Mouse (Mus musculus) limb, embryonic 10.5 days (tissue): Measurements from ENCODE around the gene Tuba8. TPM values are rescaled to one million over a fixed set of nuclear protein-coding genes. Genes with fewer than 3 reads are reported as not detected.

Source experiments
- DNase-seq: peaks from one replicate; pipeline ENCODE4 v3.0.0-alpha.2; 2017; ENCODE audit warnings: low spot score
- H3K27ac ChIP-seq: fragments of 300-500 bp; sonication (generic); 2 replicates; pipeline ENCODE4 v1.5.1; 2016; ENCODE audit warnings: mild to moderate bottlenecking
- H3K27me3 ChIP-seq: fragments of 300-500 bp; sonication (generic); 2 replicates; pipeline ENCODE4 v1.6.1; 2016; ENCODE audit warnings: low read depth, mild to moderate bottlenecking; ENCODE audit not compliant: poor library complexity, severe bottlenecking
- H3K36me3 ChIP-seq: fragments of 300-500 bp; sonication (generic); 2 replicates; pipeline ENCODE4 v1.6.1; 2016; ENCODE audit warnings: mild to moderate bottlenecking, moderate library complexity
- H3K4me1 ChIP-seq: fragments of 300-500 bp; sonication (generic); 2 replicates; pipeline ENCODE4 v1.6.1; 2016
- H3K4me3 ChIP-seq: fragments of 300-500 bp; sonication (generic); 2 replicates; pipeline ENCODE4 v1.5.1; 2016; ENCODE audit warnings: mild to moderate bottlenecking, moderate library complexity
- H3K9me3 ChIP-seq: fragments of 300-500 bp; sonication (generic); replicated peaks from 2 replicates; pipeline ENCODE4 v1.6.1; 2016; ENCODE audit warnings: mild to moderate bottlenecking
- WGBS: fragments of 180-500 bp; shearing (Covaris S2); methylation state at CpG from one replicate; pipeline ENCODE4 v1.1.7; 2016; 5-methylcytosine and 5-hydroxymethylcytosine counted together
- polyA plus RNA-seq: library from polyadenylated mRNA; unstranded; fragments of >200 nt; fragmentation: Nextera tagmentation; extraction: Ambion mirVana; gene quantifications from 2 replicates; pipeline ENCODE4 v1.2.1, GENCODE M21; 2016

Gene Tuba8
- polyA plus RNA-seq, 1 experiment from 2014 or later, result 0.40 TPM

GRCm38 (mm10) chr6:121210926-121211289 is 412 bp downstream of the Tuba8 start:
- H3K36me3 ChIP-seq, result no peaks in the 10 kb centered on the region
- WGBS, result 2% methylated on average over 12 of the region's 12 CpGs
- peak; percentile 47 for DNase-seq
- peaks cover 58% of the 10 kb centered on the region for H3K27me3 ChIP-seq
- H3K4me1 ChIP-seq, result peaks cover 19% of the 10 kb centered on the region
- H3K9me3 ChIP-seq, result no peaks in the 10 kb centered on the region
- no peak overlapping the region for H3K27ac ChIP-seq
- peak overlapping the region; percentile 50 for H3K4me3 ChIP-seq

DNA sequence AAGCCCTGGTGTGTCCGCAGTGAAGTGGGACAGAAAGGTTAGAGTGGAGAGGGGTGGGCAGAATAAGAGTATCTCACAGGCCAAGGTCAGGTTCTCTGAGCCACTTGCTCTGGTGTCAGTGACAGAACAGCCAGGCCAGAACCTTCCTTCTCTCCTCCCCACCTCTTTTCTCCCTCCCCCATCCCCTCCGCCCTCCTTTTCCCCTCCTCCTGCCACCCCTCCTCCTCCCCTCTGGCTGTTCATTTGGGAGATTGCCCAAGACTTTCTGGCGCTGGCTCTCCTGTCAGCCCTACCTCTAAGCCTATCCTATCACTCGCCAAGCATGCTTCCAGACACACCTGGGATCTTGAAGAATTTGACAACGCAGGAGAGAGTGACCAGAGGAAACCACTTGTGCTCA is 1.2 kb downstream of the Tuba8 start:
- Histone ChIP-seq H3K9me3 (no peaks in the 10 kb centered on the region), H3K27ac (no peak overlapping the region), H3K27me3 (peaks cover 58% of the 10 kb centered on the region), H3K4me1 (peaks cover 19% of the 10 kb centered on the region), H3K4me3 (peak overlapping the region; percentile 50), H3K36me3 (no peaks in the 10 kb centered on the region)
- WGBS, result 8% methylated on average over 4 of the region's 5 CpGs
- no peak for DNase-seq

DNA sequence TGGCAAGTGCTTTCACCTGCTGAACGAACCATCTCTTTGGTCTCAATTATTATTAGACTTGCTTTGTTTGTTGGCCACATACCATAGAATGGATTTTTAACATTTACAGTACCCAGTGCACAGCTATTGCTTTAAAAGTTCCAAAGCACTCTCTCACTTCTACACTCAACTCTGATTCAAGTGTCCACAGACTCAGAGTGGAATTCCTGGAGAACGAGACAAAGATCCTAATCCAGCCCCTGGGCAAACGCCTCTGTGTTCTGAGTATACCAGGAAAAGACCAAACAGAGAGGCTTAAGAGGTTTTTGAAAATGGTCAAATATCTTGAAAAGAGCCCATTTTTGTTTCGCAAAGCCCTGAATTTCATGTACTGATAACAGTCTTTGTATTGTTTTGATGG is 2.5 kb downstream of the Tuba8 start:
- Histone ChIP-seq H3K4me1 (peaks cover 19% of the 10 kb centered on the region), H3K36me3 (no peaks in the 10 kb centered on the region), H3K4me3 (no peak overlapping the region), H3K9me3 (no peaks in the 10 kb centered on the region), H3K27ac (no peak overlapping the region), H3K27me3 (peaks cover 58% of the 10 kb centered on the region)
- no peak for DNase-seq
- 88% methylated on average over 4 of the region's 4 CpGs for WGBS

DNA sequence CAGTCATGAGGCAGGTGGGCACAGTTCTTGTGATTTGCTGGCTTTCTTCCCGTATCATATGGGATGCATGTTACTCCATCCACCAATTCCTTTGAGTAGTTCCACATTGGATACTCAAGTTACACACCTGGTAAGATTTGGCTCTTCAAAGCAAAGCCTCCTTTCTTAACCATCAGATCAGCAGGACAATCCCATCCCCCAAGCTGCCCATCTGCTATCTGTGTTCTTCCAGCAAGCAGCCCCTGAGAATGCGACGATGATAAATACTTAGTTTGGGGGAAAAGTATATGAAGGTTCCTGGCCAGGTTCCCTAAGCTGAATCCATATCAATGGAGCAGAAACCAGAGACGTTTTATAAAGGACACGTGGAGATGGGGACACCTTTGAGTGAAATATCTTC is 3.7 kb downstream of the Tuba8 start:
- Histone ChIP-seq H3K27me3 (peaks cover 50% of the 10 kb centered on the region), H3K9me3 (no peaks in the 10 kb centered on the region), H3K27ac (no peak overlapping the region), H3K36me3 (no peaks in the 10 kb centered on the region), H3K4me3 (no peak overlapping the region), H3K4me1 (peaks cover 19% of the 10 kb centered on the region)
- WGBS, result 93% methylated on average over 5 of the region's 5 CpGs
- DNase-seq, result no peak

DNA sequence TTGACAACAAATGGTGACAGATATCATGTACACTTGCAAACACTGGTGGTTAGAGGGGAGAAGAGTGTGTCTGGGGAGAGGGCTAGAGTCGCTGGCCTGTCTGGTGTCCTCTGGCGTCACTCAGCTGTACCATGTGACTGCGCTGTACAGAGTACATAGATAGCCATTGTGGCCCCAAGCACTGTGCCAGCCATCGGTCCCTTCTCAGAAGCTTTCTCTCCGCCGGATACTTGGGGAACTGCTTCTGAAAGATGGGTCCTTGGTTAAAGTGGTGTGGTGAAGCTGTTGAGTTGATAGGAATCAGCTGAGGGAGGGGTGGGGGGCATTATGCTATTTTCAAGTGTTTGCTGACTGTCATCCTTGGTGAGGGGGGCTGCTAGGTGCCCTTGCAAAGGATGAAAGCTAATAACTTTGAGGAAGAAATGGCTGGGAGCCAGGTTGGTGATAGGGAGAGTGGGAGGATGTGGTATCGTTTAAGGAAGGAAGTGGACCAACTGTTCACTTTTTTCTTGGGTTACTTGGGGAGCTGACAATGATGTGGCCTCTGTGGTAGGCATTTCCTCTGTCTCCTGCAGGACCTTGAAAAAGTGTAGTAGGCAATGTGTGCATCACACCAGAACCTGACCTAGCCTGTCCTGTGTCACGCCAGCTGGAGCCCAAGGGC is 4.3 kb downstream of the Tuba8 start:
- H3K4me1 ChIP-seq, result peaks cover 19% of the 10 kb centered on the region
- no peaks in the 10 kb centered on the region for H3K36me3 ChIP-seq
- H3K4me3 ChIP-seq, result no peak overlapping the region
- DNase-seq, result no peak
- WGBS, result 86% methylated on average over 8 of the region's 8 CpGs
- peaks cover 44% of the 10 kb centered on the region for H3K27me3 ChIP-seq
- no peak overlapping the region for H3K27ac ChIP-seq
- H3K9me3 ChIP-seq, result no peaks in the 10 kb centered on the region

GRCm38 (mm10) chr6:121215336-121215735 is 4.8 kb downstream of the Tuba8 start:
- Histone ChIP-seq H3K27ac (no peak overlapping the region), H3K4me3 (no peak overlapping the region), H3K27me3 (peaks cover 38% of the 10 kb centered on the region), H3K36me3 (no peaks in the 10 kb centered on the region), H3K4me1 (peaks cover 17% of the 10 kb centered on the region), H3K9me3 (no peaks in the 10 kb centered on the region)
- no peak for DNase-seq
- WGBS, result 75% methylated on average over 5 of the region's 5 CpGs

- peaks cover 33% of the 10 kb centered on the region for H3K27me3 ChIP-seq
- H3K36me3 ChIP-seq, result no peaks in the 10 kb centered on the region
- H3K4me3 ChIP-seq, result no peak overlapping the region
- no peak overlapping the region for H3K27ac ChIP-seq
- WGBS, result 90% methylated on average over 6 of the region's 6 CpGs
- no peaks in the 10 kb centered on the region for H3K9me3 ChIP-seq
- DNase-seq, result no peak
- H3K4me1 ChIP-seq, result peaks cover 11% of the 10 kb centered on the region
Measured at GRCm38 (mm10) chr6:121215896-121216295, 5.4 kb downstream of the Tuba8 start.

GRCm38 (mm10) chr6:121216589-121217255 is 6.2 kb downstream of the Tuba8 start:
- Histone ChIP-seq H3K27me3 (peaks cover 25% of the 10 kb centered on the region), H3K9me3 (no peaks in the 10 kb centered on the region), H3K27ac (no peak overlapping the region), H3K4me3 (no peak overlapping the region), H3K36me3 (no peaks in the 10 kb centered on the region), H3K4me1 (peaks cover 3% of the 10 kb centered on the region)
- WGBS, result 92% methylated on average over 5 of the region's 5 CpGs
- no peak for DNase-seq

DNA sequence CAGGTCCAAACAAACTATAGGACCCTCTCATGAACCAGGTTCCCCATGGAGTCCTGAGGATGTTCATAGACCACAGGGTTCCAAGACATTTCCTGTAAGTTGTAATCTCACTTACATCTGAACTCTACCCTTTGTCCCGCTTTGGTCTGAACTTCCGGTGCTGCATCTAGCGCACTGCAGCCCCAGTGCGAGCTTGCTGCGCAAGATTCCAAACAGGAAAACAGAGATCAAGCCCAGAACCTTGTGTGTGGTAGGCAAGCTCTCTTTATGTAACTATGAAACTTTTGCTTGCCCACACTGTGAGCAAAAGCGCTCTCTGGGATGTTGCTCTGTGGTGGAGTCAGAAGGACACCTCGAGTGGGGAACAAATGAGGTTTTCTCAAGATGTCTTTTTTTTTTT is 7.5 kb downstream of the Tuba8 start:
- Histone ChIP-seq H3K9me3 (no peaks in the 10 kb centered on the region), H3K27me3 (peaks cover 12% of the 10 kb centered on the region; the same call in 1 of the 2 replicates), H3K36me3 (no peaks in the 10 kb centered on the region), H3K4me3 (no peak overlapping the region), H3K4me1 (no peaks in the 10 kb centered on the region), H3K27ac (no peak overlapping the region)
- DNase-seq, result no peak
- WGBS, result 89% methylated on average over 7 of the region's 7 CpGs

DNA sequence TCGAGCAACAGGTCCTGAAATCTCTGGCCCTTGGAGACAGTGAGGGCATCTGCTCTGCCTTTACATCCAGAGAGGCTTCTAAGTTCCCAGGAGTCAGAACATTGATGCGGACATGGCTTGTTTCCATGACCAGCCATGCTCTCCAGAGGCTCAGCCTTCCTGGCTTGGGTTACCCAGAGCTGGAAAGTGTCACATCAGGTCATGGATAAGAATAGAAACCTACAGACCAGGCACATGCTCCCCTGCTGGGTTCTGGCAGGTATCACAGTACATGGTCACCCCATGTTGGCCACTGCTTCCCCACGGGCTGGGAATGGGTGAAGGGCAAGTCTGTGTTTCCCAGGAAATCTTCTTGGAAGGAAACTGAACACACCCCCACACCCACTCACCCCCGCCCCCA is 8.9 kb downstream of the Tuba8 start:
- H3K4me1 ChIP-seq, result peaks cover 4% of the 10 kb centered on the region
- no peaks in the 10 kb centered on the region for H3K27me3 ChIP-seq
- H3K4me3 ChIP-seq, result no peak overlapping the region
- 88% methylated on average over 4 of the region's 4 CpGs for WGBS
- no peaks in the 10 kb centered on the region for H3K9me3 ChIP-seq
- H3K36me3 ChIP-seq, result no peaks in the 10 kb centered on the region
- no peak overlapping the region for H3K27ac ChIP-seq
- DNase-seq, result no peak

- Histone ChIP-seq H3K9me3 (no peaks in the 10 kb centered on the region), H3K36me3 (no peaks in the 10 kb centered on the region), H3K4me3 (no peak overlapping the region), H3K27me3 (no peaks in the 10 kb centered on the region), H3K4me1 (peaks cover 10% of the 10 kb centered on the region), H3K27ac (no peak overlapping the region)
- no peak for DNase-seq
- 92% methylated on average over 10 of the region's 10 CpGs for WGBS
Measured at GRCm38 (mm10) chr6:121220181-121220580, 9.7 kb downstream of the Tuba8 start.

- Histone ChIP-seq H3K4me3 (no peak overlapping the region), H3K27ac (no peak overlapping the region), H3K27me3 (no peaks in the 10 kb centered on the region), H3K9me3 (no peaks in the 10 kb centered on the region), H3K4me1 (peaks cover 16% of the 10 kb centered on the region), H3K36me3 (no peaks in the 10 kb centered on the region)
- no peak for DNase-seq
- 87% methylated on average over 8 of the region's 8 CpGs for WGBS
Measured at GRCm38 (mm10) chr6:121221876-121222597, 11.5 kb downstream of the Tuba8 start.

DNA sequence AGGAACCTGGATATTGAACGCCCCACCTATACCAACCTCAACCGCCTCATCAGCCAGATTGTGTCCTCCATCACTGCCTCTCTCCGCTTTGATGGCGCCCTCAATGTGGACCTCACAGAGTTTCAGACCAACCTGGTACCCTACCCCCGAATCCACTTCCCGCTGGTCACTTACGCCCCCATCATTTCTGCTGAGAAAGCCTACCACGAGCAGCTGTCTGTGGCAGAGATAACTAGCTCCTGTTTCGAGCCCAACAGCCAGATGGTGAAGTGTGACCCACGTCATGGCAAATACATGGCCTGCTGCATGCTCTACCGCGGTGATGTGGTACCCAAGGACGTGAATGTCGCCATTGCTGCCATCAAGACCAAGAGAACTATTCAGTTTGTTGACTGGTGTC is 12.5 kb downstream of the Tuba8 start:
- Histone ChIP-seq H3K9me3 (no peaks in the 10 kb centered on the region), H3K27ac (no peak overlapping the region), H3K4me1 (peaks cover 16% of the 10 kb centered on the region), H3K36me3 (no peaks in the 10 kb centered on the region), H3K4me3 (no peak overlapping the region), H3K27me3 (no peaks in the 10 kb centered on the region)
- WGBS, result 97% methylated on average over 14 of the region's 14 CpGs
- no peak for DNase-seq
